Mouse (Mus musculus) heart, embryonic 11.5 days (tissue): Measurements from ENCODE around the gene Unc13c. TPM values are rescaled to one million over a fixed set of nuclear protein-coding genes. Genes with fewer than 3 reads are reported as not detected.

ENCODE experiments used
- ATAC-seq: fragments of 200-750 bp; cut with Nextera tagmentation; replicated peaks from 2 replicates; pipeline ENCODE4 v1.8.0; 2017; ENCODE audit warnings: moderate library complexity; ENCODE audit not compliant: insufficient number of reproducible peaks, low FRiP score, low TSS enrichment
- H3K27ac ChIP-seq: fragments of 300-500 bp; sonication (generic); 2 replicates; pipeline ENCODE4 v1.5.1; 2014; ENCODE audit warnings: mild to moderate bottlenecking, low read depth, low read length
- H3K27me3 ChIP-seq: fragments of 300-500 bp; sonication (generic); 2 replicates; pipeline ENCODE4 v1.6.1; 2014; ENCODE audit warnings: mild to moderate bottlenecking, low read length, mixed read lengths; ENCODE audit not compliant: control insufficient read depth, insufficient read depth
- H3K36me3 ChIP-seq: fragments of 300-500 bp; sonication (generic); 2 replicates; pipeline ENCODE4 v1.6.1; 2014; ENCODE audit warnings: mild to moderate bottlenecking, low read length, moderate library complexity, mixed read lengths; ENCODE audit not compliant: control insufficient read depth, insufficient read depth
- H3K4me1 ChIP-seq: fragments of 300-500 bp; sonication (generic); 2 replicates; pipeline ENCODE4 v1.6.1; 2014; ENCODE audit warnings: low read length; ENCODE audit not compliant: control insufficient read depth, insufficient read depth
- H3K4me2 ChIP-seq: fragments of 300-500 bp; sonication (generic); 2 replicates; pipeline ENCODE4 v1.6.1; 2014; ENCODE audit warnings: mild to moderate bottlenecking, moderate library complexity
- H3K4me3 ChIP-seq: fragments of 300-500 bp; sonication (generic); 2 replicates; pipeline ENCODE4 v1.5.1; 2014; ENCODE audit warnings: low read depth, low read length
- H3K9ac ChIP-seq: fragments of 300-500 bp; sonication (generic); 2 replicates; pipeline ENCODE4 v1.6.1; 2014; ENCODE audit warnings: mild to moderate bottlenecking, low read depth, low read length, moderate library complexity
- H3K9me3 ChIP-seq: fragments of 300-500 bp; sonication (generic); replicated peaks from 2 replicates; pipeline ENCODE4 v1.6.1; 2016; ENCODE audit warnings: low read length; ENCODE audit not compliant: control insufficient read depth
- WGBS: fragments of 180-500 bp; shearing (Covaris S2); extraction: QIAGEN DNeasy Blood & Tissue Kit; methylation state at CpG from one replicate; pipeline ENCODE4 v1.1.7; 2014; ENCODE audit not compliant: insufficient replicate concordance; 5-methylcytosine and 5-hydroxymethylcytosine counted together
- polyA plus RNA-seq: library from polyadenylated mRNA; unstranded; fragments of >200 nt; fragmentation: Nextera tagmentation; extraction: Ambion mirVana; gene quantifications from 2 replicates; pipeline ENCODE4 v1.2.1, GENCODE M21; 2014

Unc13c gene
- polyA plus RNA-seq, 1 experiment from 2014 or later = 2.4 TPM

DNA sequence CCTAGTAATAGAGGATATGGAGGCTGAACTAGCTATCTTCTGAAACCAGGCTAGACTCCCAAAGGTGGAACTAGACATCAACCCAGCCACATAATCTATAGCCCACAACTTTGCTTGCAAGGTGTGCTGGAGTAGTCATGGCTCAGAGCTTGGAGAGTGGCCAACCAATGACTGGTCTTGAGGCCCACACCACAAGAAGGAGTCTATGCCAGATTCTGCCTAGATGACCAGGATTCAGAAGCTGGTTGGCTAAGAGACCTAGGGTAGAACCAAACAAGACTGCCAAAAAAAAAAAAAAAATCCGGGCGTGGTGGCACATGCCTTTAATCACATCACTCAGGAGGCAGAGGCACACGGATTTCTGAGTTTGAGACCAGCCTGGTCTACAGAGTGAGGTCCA lies 70.2 kb downstream of the Unc13c start:
- WGBS = 61% methylated on average over 3 of the region's 3 CpGs
- H3K4me3 ChIP-seq = no peak overlapping the region
- no peak for ATAC-seq

GRCm38 (mm10) chr9:73896210-73896609 lies 72.6 kb downstream of the Unc13c start:
- no peak overlapping the region for H3K9ac ChIP-seq
- no peak overlapping the region for H3K4me2 ChIP-seq
- no peaks in the 10 kb centered on the region for H3K27me3 ChIP-seq
- no peak overlapping the region for H3K4me3 ChIP-seq
- ATAC-seq = no peak
- H3K9me3 ChIP-seq = no peaks in the 10 kb centered on the region
- no peaks in the 10 kb centered on the region for H3K4me1 ChIP-seq
- no peaks in the 10 kb centered on the region for H3K36me3 ChIP-seq
- WGBS = 77% methylated on average over 3 of the region's 3 CpGs
- no peak overlapping the region for H3K27ac ChIP-seq

More for the DNA sequence above, 70.2 kb downstream of the Unc13c start:
- H3K27me3 ChIP-seq = no peaks in the 10 kb centered on the region
- H3K4me2 ChIP-seq = no peak overlapping the region
- no peaks in the 10 kb centered on the region for H3K36me3 ChIP-seq
- H3K27ac ChIP-seq = no peak overlapping the region
- H3K9me3 ChIP-seq = no peaks in the 10 kb centered on the region
- H3K4me1 ChIP-seq = no peaks in the 10 kb centered on the region
- no peak overlapping the region for H3K9ac ChIP-seq

- WGBS = 69% methylated on average over 1 of the region's 1 CpGs
- ATAC-seq = no peak
Observed at GRCm38 (mm10) chr9:73883587-73883986, 85.2 kb downstream of the Unc13c start.

GRCm38 (mm10) chr9:73883143-73883542 lies 85.6 kb downstream of the Unc13c start:
- Histone ChIP-seq H3K4me1 (no peaks in the 10 kb centered on the region), H3K4me2 (no peak overlapping the region), H3K4me3 (no peak overlapping the region), H3K9ac (no peak overlapping the region), H3K27ac (no peak overlapping the region), H3K36me3 (no peaks in the 10 kb centered on the region), H3K9me3 (0 out of 2 replicates have a peak, but pooled peaks cover 2% of the 10 kb centered on the region), H3K27me3 (no peaks in the 10 kb centered on the region)
- WGBS = 83% methylated on average over 1 of the region's 1 CpGs
- ATAC-seq = no peak

More at GRCm38 (mm10) chr9:73883587-73883986, 85.2 kb downstream of the Unc13c start:
- H3K27ac ChIP-seq = no peak overlapping the region
- H3K4me1 ChIP-seq = no peaks in the 10 kb centered on the region
- no peak overlapping the region for H3K4me2 ChIP-seq
- no peak overlapping the region for H3K4me3 ChIP-seq
- H3K9me3 ChIP-seq = 0 out of 2 replicates have a peak, but pooled peaks cover 2% of the 10 kb centered on the region
- H3K27me3 ChIP-seq = no peaks in the 10 kb centered on the region
- H3K9ac ChIP-seq = no peak overlapping the region
- H3K36me3 ChIP-seq = no peaks in the 10 kb centered on the region

DNA sequence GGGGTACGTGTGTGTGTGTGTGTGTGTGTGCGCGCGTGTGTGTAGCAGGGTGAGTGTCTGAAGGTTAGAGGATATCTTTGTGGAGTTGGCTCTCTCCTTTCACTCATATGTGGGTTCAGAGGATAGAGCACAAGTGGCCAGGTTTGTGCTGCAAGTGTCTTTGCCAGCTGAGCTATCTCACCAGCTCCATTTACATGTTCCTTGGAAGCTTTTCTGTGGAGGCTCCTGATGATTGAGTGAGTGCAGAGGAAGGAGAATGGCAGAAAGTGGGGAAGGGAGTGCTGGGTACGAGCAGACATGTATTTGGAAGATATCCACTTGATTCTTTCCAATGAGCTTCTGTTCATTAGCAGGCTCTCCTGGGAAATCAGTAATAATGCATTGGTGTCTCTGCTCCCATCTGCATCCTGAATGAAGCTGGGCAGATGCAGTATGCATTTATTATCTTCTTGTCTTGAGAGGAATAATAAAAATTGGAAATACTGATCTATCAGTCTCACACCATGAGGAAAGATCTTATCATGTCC lies 86.3 kb downstream of the Unc13c start:
- H3K4me2 ChIP-seq = no peak overlapping the region
- H3K9ac ChIP-seq = no peak overlapping the region
- no peak overlapping the region for H3K4me3 ChIP-seq
- H3K4me1 ChIP-seq = no peaks in the 10 kb centered on the region
- H3K9me3 ChIP-seq = 0 out of 2 replicates have a peak, but pooled peaks cover 2% of the 10 kb centered on the region
- no peaks in the 10 kb centered on the region for H3K36me3 ChIP-seq
- 82% methylated on average over 5 of the region's 5 CpGs for WGBS
- H3K27ac ChIP-seq = no peak overlapping the region
- ATAC-seq = no peak
- H3K27me3 ChIP-seq = no peaks in the 10 kb centered on the region

DNA sequence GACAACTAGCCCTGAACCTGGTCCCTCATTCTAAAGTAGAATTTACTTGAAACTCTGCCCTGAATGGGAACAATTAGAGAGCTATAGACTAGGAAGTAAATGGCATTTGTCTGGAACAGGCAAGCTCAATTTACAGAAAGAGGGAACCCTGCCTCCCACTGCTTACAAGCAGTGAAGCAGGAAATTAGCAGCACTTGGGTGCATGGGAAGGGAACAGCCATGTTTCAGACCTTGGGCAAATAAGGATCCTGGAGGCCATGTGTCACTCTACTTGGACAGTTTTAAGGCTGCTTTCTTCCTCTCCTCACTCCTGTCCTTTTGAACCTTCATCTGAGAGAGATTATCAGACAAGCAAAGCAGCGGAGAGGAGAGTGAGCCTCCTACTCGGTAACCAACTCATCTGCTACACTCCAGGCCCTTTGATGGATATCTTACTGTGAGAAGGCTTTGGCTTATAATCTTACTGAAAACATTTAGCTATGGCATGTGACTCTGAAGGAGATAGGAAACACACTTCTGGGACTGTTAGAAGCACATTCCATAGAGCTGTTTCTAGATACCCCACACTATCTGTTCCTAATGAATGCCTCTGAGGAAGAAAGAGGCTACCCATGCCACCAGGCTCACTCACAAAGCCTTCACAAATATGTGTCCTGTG lies 101.2 kb downstream of the Unc13c start:
- H3K4me2 ChIP-seq = no peak overlapping the region
- 19% methylated on average over 2 of the region's 2 CpGs for WGBS
- peaks cover 9% of the 10 kb centered on the region; the same call in 1 of the 2 replicates for H3K4me1 ChIP-seq
- H3K9me3 ChIP-seq = no peaks in the 10 kb centered on the region
- no peak for ATAC-seq
- no peaks in the 10 kb centered on the region for H3K27me3 ChIP-seq
- no peak overlapping the region for H3K27ac ChIP-seq
- no peak overlapping the region for H3K4me3 ChIP-seq
- H3K9ac ChIP-seq = no peak overlapping the region
- H3K36me3 ChIP-seq = no peaks in the 10 kb centered on the region

GRCm38 (mm10) chr9:73866666-73867065 lies 102.1 kb downstream of the Unc13c start:
- no peaks in the 10 kb centered on the region for H3K27me3 ChIP-seq
- no peak overlapping the region for H3K4me3 ChIP-seq

GRCm38 (mm10) chr9:73859469-73859868 lies 109.3 kb downstream of the Unc13c start:
- Histone ChIP-seq H3K4me3 (no peak overlapping the region), H3K27ac (no peak overlapping the region), H3K9ac (no peak overlapping the region), H3K4me2 (no peak overlapping the region), H3K27me3 (no peaks in the 10 kb centered on the region), H3K36me3 (no peaks in the 10 kb centered on the region), H3K9me3 (no peaks in the 10 kb centered on the region), H3K4me1 (no peaks in the 10 kb centered on the region)
- WGBS = 88% methylated on average over 3 of the region's 3 CpGs
- ATAC-seq = no peak

More at GRCm38 (mm10) chr9:73866666-73867065, 102.1 kb downstream of the Unc13c start:
- H3K9ac ChIP-seq = no peak overlapping the region
- H3K36me3 ChIP-seq = no peaks in the 10 kb centered on the region
- H3K4me2 ChIP-seq = no peak overlapping the region
- WGBS = 79% methylated on average over 2 of the region's 2 CpGs
- no peak for ATAC-seq
- H3K4me1 ChIP-seq = peaks cover 9% of the 10 kb centered on the region; the same call in 1 of the 2 replicates
- no peak overlapping the region for H3K27ac ChIP-seq
- no peaks in the 10 kb centered on the region for H3K9me3 ChIP-seq

- Histone ChIP-seq H3K4me1 (no peaks in the 10 kb centered on the region), H3K27ac (no peak overlapping the region), H3K27me3 (no peaks in the 10 kb centered on the region), H3K9me3 (no peaks in the 10 kb centered on the region), H3K36me3 (no peaks in the 10 kb centered on the region), H3K4me3 (no peak overlapping the region), H3K9ac (no peak overlapping the region), H3K4me2 (no peak overlapping the region)
- 47% methylated on average over 3 of the region's 3 CpGs for WGBS
- no peak for ATAC-seq
Observed at GRCm38 (mm10) chr9:73854281-73854680, 114.5 kb downstream of the Unc13c start.
